Mouse (Mus musculus) left cerebral cortex, postnatal 10 days (tissue): Measurements from ENCODE around the gene Rora. TPM values are rescaled to one million over a fixed set of nuclear protein-coding genes. Genes with fewer than 3 reads are reported as not detected.
A peak's percentile ranks its signal among the peaks of the same experiment; 100 is the strongest.

ENCODE experiments used
- DNase-seq, 2 experiments: peaks; one replicate each; pipeline ENCODE4 v3.0.0; 2021 to 2022; ENCODE audit warnings: low spot score in 2 of 2, mixed read lengths in 1 of 2; ENCODE audit errors: extremely low spot score in 1 of 2
- intact Hi-C: fragments of 180-260 bp; cut with DNase I; formaldehyde crosslinking; loops from one replicate; pipeline ENCODE4 v1.15.1; 2025
- total RNA-seq, 2 experiments: library from RNA; stranded (reverse); gene quantifications; 2 replicates each; pipeline ENCODE4 v1.2.3; 2021

The Rora gene
- total RNA-seq, 2 experiments from 2014 or later, result 41.2 to 44.1 TPM

DNA sequence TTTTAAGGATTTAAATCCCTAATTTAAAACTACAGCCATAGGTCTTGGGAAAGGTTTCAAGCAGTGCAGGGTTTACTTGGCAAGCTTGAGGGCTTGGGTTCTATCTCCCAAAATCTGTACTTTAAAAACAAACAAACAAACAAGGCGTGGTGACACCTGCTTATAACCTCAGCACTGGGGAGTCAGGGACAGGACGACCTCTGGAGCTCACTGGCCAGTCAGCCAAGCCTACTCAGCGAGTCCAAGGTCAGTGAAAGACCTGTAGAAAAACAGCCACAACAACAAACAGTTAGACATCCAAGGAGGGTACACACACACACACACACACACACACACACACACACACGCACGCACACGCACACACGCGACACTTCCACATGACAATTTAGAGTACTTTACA lies 538.9 kb downstream of the Rora start:
- intact Hi-C loops, result no loop called here
- DNase-seq, result no peak

DNA sequence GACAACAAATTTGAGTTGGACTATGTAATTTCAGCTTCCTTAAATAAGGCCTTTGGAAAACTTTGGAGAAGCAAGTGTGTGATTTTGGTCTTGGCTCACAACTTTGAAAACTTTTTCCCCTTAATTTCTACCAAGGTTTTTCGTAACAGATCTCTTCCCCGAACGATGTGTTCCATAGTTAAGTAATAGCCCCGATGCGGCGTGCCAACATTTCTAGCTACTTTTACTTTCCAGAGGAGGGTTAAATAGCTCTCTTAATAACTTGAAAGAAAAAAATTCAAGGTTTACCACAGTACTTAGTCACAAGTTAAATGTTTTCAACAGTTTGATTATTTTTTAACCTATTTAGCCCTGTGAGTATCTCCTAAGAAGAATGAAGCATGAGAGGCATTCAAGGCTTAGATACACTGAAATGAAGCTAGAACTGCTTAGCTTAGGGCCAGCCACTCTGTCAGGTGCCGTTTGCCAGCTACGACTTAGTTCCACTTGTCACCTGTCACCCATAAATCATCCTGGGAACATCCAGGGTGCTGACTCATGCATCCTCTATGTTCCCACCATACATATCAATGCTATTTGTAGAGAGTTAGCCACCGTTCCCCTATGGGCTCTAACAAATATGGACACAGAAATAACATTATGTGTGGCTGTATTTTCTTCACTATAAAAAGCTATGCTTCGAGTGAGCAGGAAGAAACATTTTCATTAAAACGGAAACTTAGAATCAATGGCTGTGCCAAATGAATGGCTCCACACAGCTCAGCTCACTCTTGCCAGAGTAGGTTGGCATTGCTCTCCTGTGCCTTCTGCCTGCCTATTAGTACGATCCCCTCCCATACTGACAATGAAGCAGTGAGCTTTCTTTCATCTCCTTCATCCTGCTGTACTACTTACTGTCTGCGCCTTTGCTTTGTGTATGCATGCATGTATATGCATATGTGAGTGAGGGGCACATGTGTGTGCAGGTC lies 541.3 kb downstream of the Rora start:
- intact Hi-C loops, result no loop called here
- DNase-seq, result no peak

DNA sequence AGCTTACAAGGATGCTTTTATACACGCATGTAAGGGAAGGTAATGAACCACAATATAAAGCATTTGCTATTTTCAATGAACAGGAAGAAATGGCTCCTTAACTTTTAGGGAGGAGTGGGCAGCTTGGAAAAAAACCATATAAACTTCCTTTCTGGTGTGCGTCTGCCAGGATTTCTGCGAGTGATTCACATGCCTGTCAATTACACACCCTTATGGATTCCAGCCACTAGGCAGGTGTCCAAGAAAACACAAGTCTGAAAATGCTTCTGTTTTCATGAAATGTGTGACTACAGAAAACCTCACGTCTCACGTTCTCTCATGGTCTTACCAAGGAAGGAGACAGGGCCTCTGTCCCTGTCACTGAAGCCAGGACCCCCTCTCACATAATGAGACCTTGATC lies 560.2 kb downstream of the Rora start:
- peak in 1 of 2 experiments; percentile 36 for DNase-seq
- intact Hi-C loops, result no loop called here

DNA sequence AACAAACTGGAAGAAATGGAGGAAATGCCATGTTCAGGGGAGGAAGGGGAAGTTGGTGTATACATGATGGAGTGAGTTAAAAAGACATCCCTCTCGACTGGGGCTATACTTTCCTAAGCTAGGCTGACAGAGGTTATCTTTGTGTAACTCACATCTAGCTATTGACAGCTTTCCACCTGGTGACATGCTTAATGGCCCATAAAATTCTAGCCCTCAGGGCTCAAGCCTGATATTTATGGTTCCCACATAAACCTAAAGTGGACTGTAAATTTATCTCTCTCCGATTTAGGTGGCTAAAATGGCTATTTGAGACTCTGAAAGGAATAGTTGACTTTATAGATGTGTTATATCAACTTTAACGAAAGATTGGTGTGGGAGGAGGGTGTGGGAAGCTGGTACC lies 571.3 kb downstream of the Rora start:
- DNase-seq, result no peak
- intact Hi-C loops, result no loop called here

DNA sequence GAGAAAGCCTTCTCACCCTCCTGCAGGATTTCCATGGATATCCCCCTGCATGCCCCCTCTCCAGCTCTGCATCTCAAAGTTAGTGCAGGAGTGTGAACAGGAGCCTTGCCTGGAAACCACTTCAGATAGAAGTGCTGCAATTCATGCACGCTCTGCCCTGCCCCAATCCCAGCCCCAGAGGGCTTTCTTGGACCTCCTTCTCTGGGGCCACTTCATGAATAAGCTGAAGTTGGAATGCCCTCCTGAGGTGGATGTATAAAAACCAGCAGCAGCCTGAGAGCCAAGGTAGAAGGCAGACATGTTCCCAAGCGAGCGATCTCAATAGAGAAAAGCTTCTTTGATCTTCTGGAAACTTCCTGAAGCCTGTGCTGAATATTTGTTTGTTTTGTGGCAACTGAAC lies 572.8 kb downstream of the Rora start:
- no peak for DNase-seq
- intact Hi-C loops, result no loop called here

DNA sequence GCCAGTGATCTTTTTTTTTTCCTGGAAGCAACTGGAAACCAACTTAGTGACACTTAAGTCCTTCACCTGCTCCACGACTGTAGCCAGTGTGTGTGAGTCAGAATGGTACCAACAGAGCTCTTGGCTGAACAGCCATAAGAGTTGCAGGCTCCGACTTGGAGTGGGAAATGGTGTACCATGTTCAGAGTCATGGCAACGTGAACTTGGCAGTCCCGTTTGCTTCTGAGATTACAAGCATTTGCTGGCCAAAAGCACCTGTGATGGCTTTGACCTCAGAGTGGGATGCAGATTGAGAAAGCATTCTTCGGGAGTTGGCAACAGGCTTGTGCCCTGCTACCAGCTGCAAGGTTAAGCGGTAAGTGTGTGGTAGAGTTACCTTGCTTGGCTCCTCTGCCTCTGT lies 574.2 kb downstream of the Rora start:
- DNase-seq, result no peak
- intact Hi-C loops, result no loop called here

DNA sequence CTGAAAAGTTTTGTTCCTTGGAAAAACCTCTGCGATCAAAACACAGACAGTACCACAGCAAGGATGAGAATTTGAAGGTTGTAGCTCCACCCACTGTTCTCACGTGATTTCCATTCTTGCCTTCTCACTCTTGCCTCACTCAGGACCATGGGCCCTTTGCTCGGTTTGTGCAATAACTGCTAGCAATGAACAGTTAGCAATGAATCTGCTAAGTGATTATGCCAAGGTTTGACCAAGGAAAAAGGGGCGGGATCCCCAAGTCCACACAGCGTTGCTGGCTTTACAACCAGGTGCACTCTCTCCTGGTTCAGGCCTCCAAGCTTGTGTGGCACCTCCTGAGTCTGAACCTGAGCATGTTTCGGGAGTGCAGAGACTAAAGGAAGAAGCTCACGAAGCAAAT lies 576.3 kb downstream of the Rora start:
- DNase-seq, result no peak
- intact Hi-C loops, result no loop called here

DNA sequence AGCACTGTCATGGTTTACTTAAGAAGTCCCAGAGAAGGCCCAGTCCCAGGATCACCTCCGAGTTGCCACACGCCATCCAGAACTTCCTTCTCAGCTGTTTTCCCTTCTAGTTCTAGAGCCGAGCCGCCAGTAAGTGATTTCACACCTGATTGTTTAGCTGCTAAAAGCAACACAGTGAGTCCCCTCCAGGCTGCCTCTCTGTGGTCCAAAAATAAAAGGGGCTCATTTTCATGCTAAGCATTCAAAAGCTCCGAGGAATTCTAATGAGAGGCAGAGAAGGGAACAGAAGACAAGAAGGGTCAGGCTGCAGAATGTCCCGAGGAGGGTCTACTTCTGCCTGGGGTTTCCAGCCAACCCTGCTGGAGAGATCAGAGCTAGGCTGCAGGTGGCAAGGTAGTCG lies 580.9 kb downstream of the Rora start:
- peak in 1 of 2 experiments; percentile 12 for DNase-seq
- intact Hi-C loops, result no loop called here

DNA sequence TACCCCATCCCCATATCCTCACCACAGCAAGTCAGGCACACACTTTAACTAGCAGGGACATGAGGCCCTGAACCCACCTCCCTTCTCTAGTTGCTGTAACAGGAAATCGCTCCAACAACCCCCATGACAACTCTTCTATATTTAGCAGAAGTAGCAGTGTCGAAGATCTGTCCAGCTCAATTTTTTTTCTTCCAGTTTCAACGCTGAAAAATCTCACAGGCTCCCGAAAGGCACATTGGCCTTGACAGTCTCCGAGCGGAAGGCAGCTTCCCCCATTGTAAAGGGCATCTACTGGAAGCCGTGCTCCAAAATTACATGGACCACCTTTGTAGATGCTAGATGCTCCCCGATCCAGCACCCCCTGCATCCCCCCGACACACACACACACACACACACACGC lies 583.7 kb downstream of the Rora start:
- intact Hi-C loops, result no loop called here
- DNase-seq, result no peak

DNA sequence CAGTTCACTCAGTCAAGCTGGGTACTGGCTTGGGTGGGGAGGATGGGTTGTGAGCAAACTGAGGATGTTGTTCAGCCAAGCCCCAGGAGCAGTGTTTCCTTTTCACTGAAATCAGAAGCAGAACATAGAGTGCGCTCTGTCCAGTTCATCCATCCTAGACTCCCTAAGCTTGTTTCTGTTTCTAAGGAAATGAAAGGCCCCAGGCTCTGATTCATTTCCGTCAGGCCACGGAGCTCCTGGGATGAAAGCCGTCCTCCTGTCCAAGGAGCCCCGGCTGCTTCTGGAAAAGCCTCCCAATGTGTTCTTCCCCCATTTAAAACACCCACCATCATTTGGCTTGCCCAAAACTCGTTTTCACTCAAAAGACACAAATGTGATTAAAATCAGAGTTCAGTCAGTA lies 589.0 kb downstream of the Rora start:
- no peak for DNase-seq
- intact Hi-C loops, result no loop called here

DNA sequence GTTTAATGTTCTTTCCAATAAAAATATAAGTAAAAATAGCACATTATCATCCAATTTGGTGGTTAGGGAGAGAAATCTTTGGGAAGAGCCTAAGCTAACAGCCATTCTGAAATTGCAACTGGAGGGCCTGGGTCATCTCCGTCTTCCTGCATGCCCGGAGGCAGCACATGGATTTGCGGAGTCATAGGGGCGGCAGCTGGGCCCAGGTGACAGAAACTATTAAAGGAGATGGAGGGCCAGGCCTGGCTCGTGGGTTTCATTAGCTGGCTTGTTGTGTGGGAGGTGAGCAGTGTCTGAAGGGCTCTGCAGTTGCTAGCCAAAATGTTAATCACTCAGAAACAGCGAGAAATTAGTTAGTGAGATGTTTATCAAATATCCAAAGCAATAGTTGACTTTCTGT lies 590.0 kb downstream of the Rora start:
- intact Hi-C loops, result no loop called here
- no peak for DNase-seq

DNA sequence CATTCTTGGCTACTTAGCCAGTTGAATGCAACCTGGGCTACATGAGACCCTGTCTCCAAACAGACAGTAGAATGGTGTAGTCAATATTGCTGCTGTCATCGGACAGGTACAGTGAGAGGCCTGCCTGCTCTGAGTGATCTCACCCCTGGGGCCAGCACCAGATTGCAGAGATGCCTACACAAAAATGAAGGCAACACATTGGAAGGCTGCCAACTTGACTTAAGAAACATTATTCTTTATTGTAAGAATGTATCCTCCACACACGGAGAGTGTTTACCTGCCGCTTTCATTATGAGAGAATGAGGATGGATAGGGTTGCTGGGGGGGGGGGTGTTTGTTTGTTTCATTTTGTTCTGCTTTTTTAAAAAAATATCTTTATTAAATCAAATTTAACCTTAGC lies 592.6 kb downstream of the Rora start:
- intact Hi-C loops, result no loop called here
- DNase-seq, result no peak

DNA sequence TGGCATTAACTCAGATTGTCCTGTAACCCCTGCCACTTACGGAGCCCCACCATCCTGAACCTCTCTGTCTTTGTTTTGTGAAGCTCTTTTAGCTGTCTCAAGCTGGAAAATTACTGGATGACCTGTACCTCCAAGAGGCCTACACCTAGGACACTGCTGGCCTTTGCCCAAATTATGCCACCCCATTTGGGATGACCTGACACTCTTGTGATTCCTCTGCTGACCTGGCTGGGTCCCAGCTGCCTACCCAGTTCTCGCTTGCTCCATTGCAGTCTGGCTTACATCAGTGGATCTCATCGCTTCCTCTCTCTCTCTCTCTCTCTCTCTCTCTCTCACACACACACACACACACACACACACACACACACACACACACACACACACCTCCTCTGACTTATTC lies 596.0 kb downstream of the Rora start:
- DNase-seq, result no peak
- intact Hi-C loops, result no loop called here

DNA sequence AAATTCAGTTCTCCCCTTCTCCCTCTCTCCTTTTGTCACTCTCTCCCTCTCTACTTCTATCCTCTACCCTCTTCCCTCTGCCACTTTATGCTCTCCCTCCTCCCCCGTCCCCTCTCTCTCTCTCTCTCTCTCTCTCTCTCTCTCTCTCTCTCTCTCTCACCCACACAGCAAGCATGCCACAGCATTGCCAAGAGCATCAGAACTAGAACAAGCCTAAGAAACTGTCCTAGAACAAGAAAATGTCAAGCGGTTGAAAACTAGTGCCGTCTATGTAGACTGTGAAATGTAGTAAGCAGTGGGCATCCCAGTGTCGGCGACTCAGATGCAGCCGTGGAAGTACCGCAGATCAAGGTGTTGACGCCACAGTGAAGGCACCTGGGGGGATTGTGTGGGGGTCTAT lies 596.7 kb downstream of the Rora start:
- DNase-seq, result no peak
- intact Hi-C loops, result no loop called here

DNA sequence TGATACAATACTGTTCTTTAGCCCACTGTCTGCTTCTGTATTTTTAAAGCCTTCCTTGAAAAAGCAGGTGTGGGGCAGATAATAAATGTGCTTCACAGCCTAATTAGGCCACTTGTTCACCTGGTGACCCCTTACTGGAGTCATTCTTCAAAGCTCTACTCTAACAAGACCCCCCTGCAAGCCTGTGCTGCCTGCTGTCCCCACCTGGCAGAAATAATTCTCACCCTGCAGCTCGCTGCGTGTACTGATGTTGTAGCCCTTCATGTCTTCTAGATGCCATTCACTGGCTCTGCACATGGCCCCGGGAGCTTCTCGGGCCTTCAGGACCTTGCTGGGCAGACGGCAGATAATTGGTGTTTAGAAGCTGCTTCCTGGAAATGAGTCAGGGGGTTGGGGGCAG lies 604.9 kb downstream of the Rora start:
- DNase-seq, result no peak
- intact Hi-C loops, result no loop called here

DNA sequence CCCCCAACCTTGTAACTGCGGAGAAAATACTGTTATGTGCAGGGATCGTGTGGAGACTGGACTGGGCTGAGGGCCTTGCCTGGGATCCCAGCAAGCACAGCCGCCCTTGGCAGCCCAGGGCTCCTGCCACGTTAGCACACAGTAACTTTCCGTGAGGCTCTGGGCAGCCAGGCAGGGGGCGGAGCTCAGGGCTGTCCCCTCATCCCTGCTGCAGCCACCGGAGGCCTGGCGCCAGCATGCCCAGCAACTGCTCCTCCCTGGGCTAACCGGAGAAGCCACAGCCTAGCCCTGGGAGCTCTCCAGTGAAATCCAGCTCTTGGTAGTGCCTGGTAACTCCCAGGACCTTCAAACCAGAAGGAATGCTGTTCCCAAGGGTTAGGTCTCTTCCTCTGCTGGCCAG lies 605.8 kb downstream of the Rora start:
- intact Hi-C loops, result no loop called here
- peak; percentile 40 to 67 for DNase-seq

DNA sequence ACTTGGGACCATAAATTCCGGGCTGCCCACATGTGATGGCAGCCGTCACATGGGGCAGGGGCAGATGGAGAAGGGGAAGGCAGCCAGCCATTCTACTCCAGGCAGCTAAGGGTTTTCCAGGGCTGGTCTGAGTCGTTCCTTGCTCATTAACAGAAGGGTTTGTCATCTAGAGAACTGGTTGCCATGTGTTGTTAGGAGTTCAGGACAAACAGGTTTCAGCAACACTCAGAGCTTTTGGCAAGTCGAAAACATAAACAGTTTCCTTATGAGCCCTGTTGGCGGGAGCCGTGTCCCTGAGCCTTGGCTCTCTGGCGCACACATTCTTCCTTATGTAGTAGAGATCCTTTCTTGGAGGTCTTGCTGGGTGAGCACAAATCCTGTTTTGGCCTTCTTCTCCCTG lies 611.6 kb downstream of the Rora start:
- intact Hi-C loops, result no loop called here
- DNase-seq, result no peak

DNA sequence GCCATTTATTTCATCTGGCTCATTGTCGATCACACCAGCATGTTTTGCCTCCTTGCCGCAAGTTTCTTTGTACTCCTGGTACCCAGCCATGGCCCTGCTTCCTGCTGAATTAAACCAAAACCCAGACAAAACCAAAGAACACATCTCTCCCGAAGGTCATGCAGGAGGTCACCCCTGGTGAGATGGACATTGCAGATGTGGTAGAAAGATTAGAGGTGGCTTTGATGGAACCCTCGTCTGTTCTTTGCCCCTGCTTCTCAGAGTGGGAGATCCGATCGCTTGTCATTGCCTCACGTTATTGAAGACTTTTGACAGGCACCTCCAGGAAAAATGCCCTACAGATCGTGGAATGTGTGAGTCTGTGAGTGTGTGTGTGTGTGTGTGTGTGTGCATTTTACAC lies 616.8 kb downstream of the Rora start:
- DNase-seq, result no peak
- intact Hi-C loops, result no loop called here

DNA sequence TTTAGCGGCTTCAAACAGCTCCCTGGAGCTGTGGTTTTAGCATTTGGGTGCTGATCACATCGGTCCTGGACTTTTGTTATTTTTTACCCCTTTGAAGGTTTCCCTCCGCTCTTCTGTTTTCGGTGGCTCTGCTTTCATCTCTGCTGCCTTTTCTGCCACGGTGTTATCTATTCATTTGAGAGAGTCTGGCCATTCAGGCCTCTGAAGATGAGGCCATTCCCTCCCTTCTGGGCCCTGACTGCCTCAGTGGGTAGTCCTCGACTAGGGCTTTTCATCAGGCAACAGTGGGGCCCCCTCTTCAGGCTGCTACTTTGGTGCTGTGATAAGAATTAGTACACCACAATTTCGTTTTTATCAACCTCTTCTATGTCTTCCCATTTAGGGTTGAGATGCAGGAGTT lies 617.3 kb downstream of the Rora start:
- intact Hi-C loops, result no loop called here

DNA sequence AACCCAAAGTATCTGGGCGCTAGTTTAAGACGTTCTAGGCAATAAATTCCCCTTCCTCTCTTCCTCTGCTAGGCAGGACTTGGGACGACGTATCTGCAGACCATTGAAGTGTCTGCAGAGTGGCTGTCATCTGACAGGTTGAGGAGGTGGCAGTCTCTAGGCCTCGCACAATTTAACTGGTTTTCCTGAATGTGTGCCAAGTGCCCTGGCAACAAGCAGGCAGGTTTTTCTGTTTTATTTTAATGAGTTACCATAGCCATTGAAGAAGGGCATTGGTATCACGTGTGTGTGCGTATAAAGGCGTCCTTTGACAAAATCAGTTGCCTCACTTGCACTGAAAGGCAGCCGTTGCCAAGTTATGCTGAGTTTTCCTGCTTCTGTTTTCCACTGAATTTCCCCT lies 619.3 kb downstream of the Rora start:
- intact Hi-C loops, result no loop called here
- DNase-seq, result peak in 1 of 2 experiments; percentile 38

More for the DNA sequence above, 617.3 kb downstream of the Rora start:
- no peak for DNase-seq
